Mouse (Mus musculus): ENCODE results near the gene Trmt61a.
A peak's percentile ranks its signal among the peaks of the same experiment; 100 is the strongest.
"Not testable (repeated sequence)": the region's sequence is repeated elsewhere in the genome, so short reads cannot be mapped to it uniquely, and the experiment has no call there.

Trmt61a gene

GRCm38 (mm10) chr12:111677882-111678669 is at the start of gene Trmt61a:
Gene Trmt61a (plus strand): TSS chr12:111678105.
- peak; percentile 86 for DNase-seq

GRCm38 (mm10) chr12:111648061-111648645 is 29.8 kb upstream of the Trmt61a start:
- peak; percentile 38 for DNase-seq

- DNase-seq: no peak
Measured at GRCm38 (mm10) chr12:111652953-111653352, 25.0 kb upstream of the Trmt61a start.

- DNase-seq: peak; percentile 67
Measured at GRCm38 (mm10) chr12:111653434-111653833, 24.5 kb upstream of the Trmt61a start.

GRCm38 (mm10) chr12:111655695-111656094 is 22.2 kb upstream of the Trmt61a start:
- DNase-seq: peak; percentile 75

GRCm38 (mm10) chr12:111659331-111659730 is 18.6 kb upstream of the Trmt61a start:
- DNase-seq: no peak

- no peak for DNase-seq
Measured at GRCm38 (mm10) chr12:111660628-111661027, 17.3 kb upstream of the Trmt61a start.

GRCm38 (mm10) chr12:111661554-111661953 is 16.4 kb upstream of the Trmt61a start:
- DNase-seq: not testable (repeated sequence)

- no peak for DNase-seq
Measured at GRCm38 (mm10) chr12:111663228-111664143, 14.4 kb upstream of the Trmt61a start.

GRCm38 (mm10) chr12:111664144-111664634 is 13.7 kb upstream of the Trmt61a start:
- DNase-seq: no peak

- DNase-seq: no peak
Measured at GRCm38 (mm10) chr12:111665041-111665880, 12.6 kb upstream of the Trmt61a start.

GRCm38 (mm10) chr12:111666380-111666779 is 11.5 kb upstream of the Trmt61a start:
- no peak for DNase-seq

GRCm38 (mm10) chr12:111667421-111667820 is 10.5 kb upstream of the Trmt61a start:
- no peak for DNase-seq

- DNase-seq: peak; percentile 91
Measured at GRCm38 (mm10) chr12:111668457-111668912, 9.4 kb upstream of the Trmt61a start.

GRCm38 (mm10) chr12:111669000-111669788 is 8.7 kb upstream of the Trmt61a start:
- no peak for DNase-seq

GRCm38 (mm10) chr12:111669961-111670360 is 7.9 kb upstream of the Trmt61a start:
- DNase-seq: no peak

GRCm38 (mm10) chr12:111670371-111670971 is 7.4 kb upstream of the Trmt61a start:
- DNase-seq: peak; percentile 47

GRCm38 (mm10) chr12:111670976-111671375 is 6.9 kb upstream of the Trmt61a start:
- DNase-seq: no peak

- peak; percentile 51 for DNase-seq
Measured at GRCm38 (mm10) chr12:111671431-111671902, 6.4 kb upstream of the Trmt61a start.

- peak; percentile 80 for DNase-seq
Measured at GRCm38 (mm10) chr12:111672176-111672575, 5.7 kb upstream of the Trmt61a start, which contains the start of gene Ckb. Gene Ckb (minus strand): TSS chr12:111672338.

Data from kidney, adult 11 months (tissue).